Mouse (Mus musculus) stomach, postnatal 0 days (tissue): ENCODE data around the gene Tarsl2.

Source experiments
- CTCF ChIP-seq: IDR thresholded peaks from 2 replicates; pipeline ENCODE4 v1.5.1; 2016; ENCODE audit warnings: antibody characterized with exemption, low read depth, mild to moderate bottlenecking, moderate library complexity
- EP300 ChIP-seq: optimal IDR thresholded peaks from 2 replicates; pipeline ENCODE3; 2016; ENCODE audit warnings: antibody characterized with exemption

DNA sequence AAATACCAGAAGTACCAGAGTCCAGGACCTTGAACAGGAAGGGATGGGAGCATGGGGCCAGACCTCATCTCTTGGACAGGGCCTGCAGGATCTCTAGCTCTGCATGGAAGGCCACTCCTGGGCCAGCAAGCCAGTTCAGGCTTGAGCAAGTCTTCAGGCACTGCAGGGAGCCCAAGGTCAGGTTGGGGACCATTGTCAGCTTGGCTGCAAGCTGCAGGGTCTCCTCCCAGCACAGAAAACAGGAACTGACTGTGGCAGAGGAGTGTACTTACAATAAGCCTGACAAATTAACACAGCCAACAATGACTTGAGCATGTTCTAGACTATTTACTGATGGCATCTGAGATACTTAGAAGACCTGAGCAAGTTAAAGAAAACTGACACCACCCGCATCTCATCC, 14.9 kb upstream of the Tarsl2 start:
- TF ChIP-seq CTCF, result no peak
- TF ChIP-seq EP300, result no peak
